Mouse (Mus musculus): ENCODE measurements around the gene Tpbpb. TPM values are rescaled to one million over a fixed set of nuclear protein-coding genes. Genes with fewer than 3 reads are reported as not detected.

Tpbpb gene
- polyA plus RNA-seq, 1 experiment from 2014 or later, result not detected

Other genes with a start within 250 kb of the Tpbpb start
- not detected in 2 replicates for gene BC051665, start 118.5 kb downstream of the Tpbpb start, polyA plus RNA-seq (2014; fragmentation: Nextera tagmentation; extraction: Ambion mirVana)
- gene Ctsll3, start 102.0 kb downstream of the Tpbpb start, polyA plus RNA-seq (2014; fragmentation: Nextera tagmentation; extraction: Ambion mirVana), result not detected in 2 replicates
- not detected in 2 replicates for gene 4930486L24Rik, start 40.4 kb downstream of the Tpbpb start, polyA plus RNA-seq (2014; fragmentation: Nextera tagmentation; extraction: Ambion mirVana)
- not detected in 2 replicates for gene Gm49392, start 8.0 kb downstream of the Tpbpb start, polyA plus RNA-seq (2014; fragmentation: Nextera tagmentation; extraction: Ambion mirVana)
- gene Ctla2b, start 7.4 kb downstream of the Tpbpb start, polyA plus RNA-seq (2014; fragmentation: Nextera tagmentation; extraction: Ambion mirVana), result 1.2 and 2.4 TPM in 2 replicates
- gene Gm49393, start 30.7 kb upstream of the Tpbpb start, polyA plus RNA-seq (2014; fragmentation: Nextera tagmentation; extraction: Ambion mirVana), result not detected in 2 replicates
- 0.26 and 0.76 TPM in 2 replicates for gene Gm49391, start 31.7 kb upstream of the Tpbpb start, polyA plus RNA-seq (2014; fragmentation: Nextera tagmentation; extraction: Ambion mirVana)
- 11.1 and 15.6 TPM in 2 replicates for gene Ctla2a, start 31.7 kb upstream of the Tpbpb start, polyA plus RNA-seq (2014; fragmentation: Nextera tagmentation; extraction: Ambion mirVana)
- gene Tpbpa, start 37.1 kb upstream of the Tpbpb start, polyA plus RNA-seq (2014; fragmentation: Nextera tagmentation; extraction: Ambion mirVana), result not detected in 2 replicates
- not detected in 2 replicates for gene Ctsj, start 101.1 kb upstream of the Tpbpb start, polyA plus RNA-seq (2014; fragmentation: Nextera tagmentation; extraction: Ambion mirVana)
- not detected in 2 replicates for gene Ctsq, start 135.8 kb upstream of the Tpbpb start, polyA plus RNA-seq (2014; fragmentation: Nextera tagmentation; extraction: Ambion mirVana)